ENCODE assay signal across 25 mouse cellular contexts in the genomic region with DNA sequence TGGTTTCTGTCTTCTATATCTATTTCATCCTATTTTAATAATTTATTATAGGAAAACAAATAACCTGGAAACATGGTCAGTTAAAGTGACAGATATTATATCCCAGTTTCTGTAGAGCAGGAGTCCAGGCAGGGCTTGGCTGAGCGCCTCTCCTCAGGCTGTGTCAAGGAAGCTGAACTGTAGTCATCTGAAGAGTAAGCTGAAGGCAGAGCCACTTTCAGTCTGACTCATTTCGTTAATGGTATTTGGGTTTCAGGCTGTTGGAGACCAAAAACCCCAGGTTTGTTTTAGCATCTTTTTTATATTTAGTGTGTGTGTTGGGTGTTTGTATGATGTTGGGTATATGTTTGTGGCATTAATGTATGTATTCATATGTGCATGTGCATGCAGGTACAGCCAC.
"Had no signal": no experiment of that assay in that cellular context is flagged by ENCODE, and none has a peak within 500 bp of the region (broad histone marks: within the 10 kb centered on the region; RNA-seq: fewer than 3 reads in every experiment).

No protein-coding gene starts in this region.

- H3K4me3 ChIP-seq: kidney, embryonic 15.5 days; left cerebral cortex, adult 2 months; limb, embryonic 12.5 days; limb, embryonic 15.5 days; megakaryocyte, embryonic 14.5 days; midbrain, embryonic 10.5 days; midbrain, embryonic 13.5 days; myocyte; neural tube, embryonic 13.5 days; stomach, embryonic 15.5 days had no signal

- H3K36me3 ChIP-seq: kidney, embryonic 15.5 days; limb, embryonic 12.5 days; limb, embryonic 15.5 days; midbrain, embryonic 10.5 days; midbrain, embryonic 13.5 days; neural tube, embryonic 13.5 days had no signal

- DNase-seq: kidney, postnatal 10 days; kidney, postnatal 36 days; layer of hippocampus, postnatal 36 days; left cerebral cortex, postnatal 4 days; liver, postnatal 0 days; lung, embryonic 14.5 days; lung, postnatal 10 days; lung, postnatal 36 days; retina, postnatal 1 day; right cerebral cortex, postnatal 25 days; spleen, adult 18-20 months; thymus, adult 18-20 months; thymus, postnatal 36 days had no signal

- ATAC-seq: liver, postnatal 0 days; midbrain, embryonic 13.5 days; midbrain, embryonic 16.5 days had no signal

- H3K27me3 ChIP-seq: kidney, embryonic 15.5 days; limb, embryonic 12.5 days; limb, embryonic 15.5 days; megakaryocyte, embryonic 14.5 days; midbrain, embryonic 13.5 days; neural tube, embryonic 13.5 days; stomach, embryonic 15.5 days had no signal

- H3K27ac ChIP-seq: kidney, embryonic 15.5 days; left cerebral cortex, adult 2 months; limb, embryonic 12.5 days; limb, embryonic 15.5 days; liver, embryonic 14.5 days; midbrain, embryonic 10.5 days; midbrain, embryonic 13.5 days; neural tube, embryonic 13.5 days; stomach, embryonic 15.5 days had no signal

- H3K9me3 ChIP-seq: kidney, embryonic 15.5 days; limb, embryonic 12.5 days; limb, embryonic 15.5 days; megakaryocyte, embryonic 14.5 days; midbrain, embryonic 10.5 days; midbrain, embryonic 13.5 days; neural tube, embryonic 13.5 days; stomach, embryonic 15.5 days had no signal

- H3K4me1 ChIP-seq: limb, embryonic 15.5 days; megakaryocyte, embryonic 14.5 days; midbrain, embryonic 10.5 days; midbrain, embryonic 13.5 days; neural tube, embryonic 13.5 days; stomach, embryonic 15.5 days had no signal
